Mouse (Mus musculus): ENCODE measurements around the gene Zfp28. TPM values are rescaled to one million over a fixed set of nuclear protein-coding genes. Genes with fewer than 3 reads are reported as not detected.

Gene Zfp28
- 14.8 and 16.0 TPM in 2 replicates for polyA plus RNA-seq (2016; fragmentation: Nextera tagmentation; extraction: Ambion mirVana)

DNA sequence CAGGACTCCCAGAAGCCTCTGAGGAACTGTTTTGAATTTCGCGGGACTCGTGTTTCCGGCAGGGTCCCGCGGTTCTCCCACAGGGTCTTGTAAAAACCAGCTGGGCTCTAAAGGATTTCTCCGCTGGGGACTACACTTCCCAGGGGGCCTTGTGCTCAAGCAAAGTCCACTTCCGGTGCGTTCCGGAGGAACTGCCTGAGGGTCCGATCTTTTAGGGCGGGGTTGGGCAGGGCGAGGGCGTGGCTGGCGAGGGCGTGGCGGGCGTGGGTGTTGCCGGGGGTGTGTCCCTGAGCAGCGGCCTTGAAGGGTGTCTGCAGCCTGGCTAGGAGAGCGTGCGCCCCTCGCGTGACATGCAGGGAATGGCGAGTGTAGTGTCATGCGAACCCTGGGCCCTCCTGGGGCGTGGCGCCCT is at the start of gene Zfp28:
Zfp28 (plus strand) TSS at position 252 of the 412 bp plus-strand sequence.
- 0% methylated on average over 28 of the region's 28 CpGs for WGBS
- H3K36me3 ChIP-seq, result peaks cover 4% of the 10 kb centered on the region
- H3K9me3 ChIP-seq, result no peaks in the 10 kb centered on the region
- no peaks in the 10 kb centered on the region for H3K27me3 ChIP-seq
- H3K4me3 ChIP-seq, result peak within 1 kb of the TSS; percentile 71
- peak within 1 kb of the TSS; percentile 77 for H3K4me2 ChIP-seq (replicated peaks)
- 0 out of 2 replicates have a peak within 1 kb of the TSS, but pooled peaks have one; percentile 30 for H3K27ac ChIP-seq (replicated peaks)
- peak; percentile 97 for ATAC-seq (ENCODE audit: low FRiP score, low read depth)
- peaks cover 18% of the 10 kb centered on the region for H3K4me1 ChIP-seq
- peak within 1 kb of the TSS; percentile 69 for H3K9ac ChIP-seq (replicated peaks)

DNA sequence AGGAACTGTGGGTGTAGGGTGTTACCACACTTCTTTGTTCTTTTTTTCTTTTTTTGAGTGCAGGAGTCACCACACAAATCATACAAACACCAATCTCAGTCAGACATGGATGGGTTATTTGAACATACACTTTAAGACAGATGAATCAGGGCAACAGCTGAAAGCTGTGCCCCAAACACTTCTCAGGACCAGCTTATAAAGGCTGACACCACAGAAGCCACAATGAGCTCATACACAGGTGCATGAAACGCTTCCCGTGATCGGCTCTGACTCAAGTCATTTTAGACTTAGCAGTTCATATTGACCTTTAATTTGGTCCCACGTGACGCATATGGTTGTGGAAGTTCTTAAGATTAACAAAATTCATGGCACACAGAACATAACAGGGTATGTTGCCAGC is 43.2 kb upstream of the Zfp28 start:
- no peak for ATAC-seq (ENCODE audit: low FRiP score, low read depth)
- H3K4me2 ChIP-seq (replicated peaks), result no peak overlapping the region
- no peak overlapping the region for H3K27ac ChIP-seq (replicated peaks)
- WGBS, result 90% methylated on average over 5 of the region's 5 CpGs
- H3K4me3 ChIP-seq, result no peak overlapping the region
- H3K4me1 ChIP-seq, result no peaks in the 10 kb centered on the region
- H3K36me3 ChIP-seq, result no peaks in the 10 kb centered on the region
- 0 out of 2 replicates have a peak, but pooled peaks cover 4% of the 10 kb centered on the region for H3K27me3 ChIP-seq
- H3K9ac ChIP-seq (replicated peaks), result no peak overlapping the region
- no peaks in the 10 kb centered on the region for H3K9me3 ChIP-seq

DNA sequence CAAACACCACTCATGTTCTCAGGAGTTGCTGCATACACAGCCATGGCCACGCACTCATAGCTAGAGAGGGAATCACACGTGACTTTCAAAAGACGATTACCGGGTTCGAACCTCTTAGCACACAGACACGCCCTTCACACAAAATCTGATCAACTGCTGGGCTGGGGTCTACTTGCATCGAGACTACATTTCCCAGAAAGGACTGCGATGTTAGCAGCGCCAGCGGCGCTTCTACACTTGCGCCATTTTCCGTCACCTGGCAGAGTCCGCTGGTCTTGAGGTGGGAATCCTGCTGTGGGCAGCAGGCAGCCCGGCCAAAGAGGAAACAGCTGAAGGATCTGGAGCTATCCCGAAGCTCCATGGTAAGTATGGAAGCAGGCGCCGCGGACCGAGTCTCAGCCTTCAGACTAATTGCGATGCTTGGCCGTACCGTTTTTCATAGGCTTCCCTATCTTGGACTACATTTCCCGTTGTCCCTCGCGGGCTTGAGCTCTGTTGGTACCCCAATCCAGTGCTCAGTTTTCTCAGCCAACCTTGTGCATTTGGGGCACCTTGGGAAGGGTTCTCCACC is 39.5 kb upstream of the Zfp28 start, which contains the start of gene Gm3854:
Gm3854 (plus strand) TSS at position 259 of the 571 bp plus-strand sequence.
- Histone ChIP-seq H3K27me3 (no peaks in the 10 kb centered on the region), H3K4me3 (peak within 1 kb of the TSS; percentile 66), H3K27ac (replicated peaks) (peak within 1 kb of the TSS; percentile 58), H3K9ac (replicated peaks) (peak within 1 kb of the TSS; percentile 59; the same call in 1 of the 2 replicates), H3K4me1 (no peaks in the 10 kb centered on the region), H3K36me3 (no peaks in the 10 kb centered on the region), H3K9me3 (no peaks in the 10 kb centered on the region), H3K4me2 (replicated peaks) (peak within 1 kb of the TSS; percentile 47)
- peak; percentile 91 for ATAC-seq (ENCODE audit: low FRiP score, low read depth)
- WGBS, result under 1% methylated on average over 26 of the region's 26 CpGs

DNA sequence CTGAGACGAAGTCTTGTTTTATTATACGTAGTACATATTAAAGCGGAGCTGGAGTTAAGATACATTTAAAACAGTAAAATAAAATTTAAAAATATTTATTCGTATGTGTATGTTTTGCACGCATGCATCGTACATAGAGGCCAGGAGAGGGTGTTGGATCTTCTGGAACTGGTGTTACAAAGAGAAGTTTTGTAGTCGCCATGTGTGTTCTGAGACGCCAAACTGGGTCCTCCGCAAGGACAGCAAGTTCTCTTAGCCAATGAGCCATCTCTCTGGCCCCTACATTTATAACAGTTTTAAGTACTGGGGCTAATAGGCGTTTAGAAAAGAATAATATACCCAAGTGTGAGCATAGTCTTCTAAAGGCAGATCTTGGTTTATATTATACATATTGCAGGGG is 39.0 kb upstream of the Zfp28 start:
- 29% methylated on average over 10 of the region's 10 CpGs for WGBS
- Histone ChIP-seq H3K9me3 (no peaks in the 10 kb centered on the region), H3K4me2 (replicated peaks) (peak overlapping the region; percentile 47), H3K27ac (replicated peaks) (no peak overlapping the region), H3K9ac (replicated peaks) (0 out of 2 replicates have a peak overlapping the region, but pooled peaks have one; percentile 59), H3K36me3 (no peaks in the 10 kb centered on the region), H3K4me1 (no peaks in the 10 kb centered on the region), H3K27me3 (no peaks in the 10 kb centered on the region), H3K4me3 (peak overlapping the region; percentile 66)
- ATAC-seq (ENCODE audit: low FRiP score, low read depth), result peak; percentile 53

DNA sequence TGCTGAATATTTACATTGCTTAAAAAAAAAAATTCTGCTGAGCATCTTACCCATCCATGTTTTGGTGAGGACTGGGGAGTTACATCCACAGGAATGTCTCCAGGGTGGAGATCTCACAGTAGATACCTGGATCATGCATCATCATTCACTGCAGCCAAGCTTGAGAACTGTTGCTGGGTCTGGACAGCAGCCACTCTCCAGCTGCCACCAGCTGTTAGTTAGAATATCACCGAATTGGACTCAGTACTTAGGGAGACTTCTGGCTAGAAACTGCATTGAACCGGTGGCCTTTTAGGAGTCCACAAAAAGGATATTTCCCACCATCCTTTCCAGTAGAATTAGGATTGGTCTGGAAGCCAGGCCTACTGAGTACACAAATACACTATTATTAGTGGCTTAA is 25.0 kb upstream of the Zfp28 start:
- H3K4me2 ChIP-seq (replicated peaks), result no peak overlapping the region
- WGBS, result 73% methylated on average over 2 of the region's 2 CpGs
- no peaks in the 10 kb centered on the region for H3K27me3 ChIP-seq
- no peak for ATAC-seq (ENCODE audit: low FRiP score, low read depth)
- H3K27ac ChIP-seq (replicated peaks), result no peak overlapping the region
- peaks cover 17% of the 10 kb centered on the region for H3K36me3 ChIP-seq
- no peak overlapping the region for H3K4me3 ChIP-seq
- H3K9ac ChIP-seq (replicated peaks), result no peak overlapping the region
- no peaks in the 10 kb centered on the region for H3K9me3 ChIP-seq
- peaks cover 4% of the 10 kb centered on the region; the same call in 1 of the 2 replicates for H3K4me1 ChIP-seq

DNA sequence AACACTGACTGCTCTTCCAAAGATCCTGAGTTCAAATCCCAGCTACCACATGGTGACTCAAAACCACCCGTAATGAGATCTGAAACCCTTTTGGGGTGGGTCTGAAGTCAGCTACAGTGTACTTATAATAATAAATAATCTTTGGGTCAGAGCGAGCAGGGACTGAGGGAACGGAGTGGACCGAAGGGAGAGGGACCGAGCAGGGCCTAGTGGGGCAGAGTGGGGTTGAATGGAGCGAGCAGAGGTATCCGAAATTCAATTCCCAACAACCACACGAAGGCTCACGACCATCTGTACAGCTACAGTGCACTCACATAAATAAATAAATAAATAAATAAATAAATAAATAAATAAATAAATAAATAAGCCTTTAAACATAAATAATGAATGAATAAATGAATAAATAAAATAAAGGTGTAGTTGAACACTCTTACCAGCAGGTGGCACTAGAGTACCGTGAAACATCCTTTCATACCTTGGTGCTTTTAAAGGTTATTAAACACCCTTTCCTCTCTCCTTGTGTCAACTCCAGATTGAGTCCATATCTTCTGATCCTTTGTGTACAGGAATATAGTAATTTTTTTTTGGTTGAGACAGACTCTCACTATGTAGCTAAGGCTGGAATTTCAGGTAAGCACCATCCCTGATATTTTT is 24.0 kb upstream of the Zfp28 start:
- Histone ChIP-seq H3K4me3 (no peak overlapping the region), H3K4me2 (replicated peaks) (no peak overlapping the region), H3K9ac (replicated peaks) (no peak overlapping the region), H3K36me3 (peaks cover 8% of the 10 kb centered on the region), H3K4me1 (peaks cover 10% of the 10 kb centered on the region), H3K27ac (replicated peaks) (no peak overlapping the region), H3K27me3 (no peaks in the 10 kb centered on the region), H3K9me3 (no peaks in the 10 kb centered on the region)
- no peak for ATAC-seq (ENCODE audit: low FRiP score, low read depth)
- whole genome bisulfite sequencing, result 55% methylated on average over 10 of the region's 10 CpGs

DNA sequence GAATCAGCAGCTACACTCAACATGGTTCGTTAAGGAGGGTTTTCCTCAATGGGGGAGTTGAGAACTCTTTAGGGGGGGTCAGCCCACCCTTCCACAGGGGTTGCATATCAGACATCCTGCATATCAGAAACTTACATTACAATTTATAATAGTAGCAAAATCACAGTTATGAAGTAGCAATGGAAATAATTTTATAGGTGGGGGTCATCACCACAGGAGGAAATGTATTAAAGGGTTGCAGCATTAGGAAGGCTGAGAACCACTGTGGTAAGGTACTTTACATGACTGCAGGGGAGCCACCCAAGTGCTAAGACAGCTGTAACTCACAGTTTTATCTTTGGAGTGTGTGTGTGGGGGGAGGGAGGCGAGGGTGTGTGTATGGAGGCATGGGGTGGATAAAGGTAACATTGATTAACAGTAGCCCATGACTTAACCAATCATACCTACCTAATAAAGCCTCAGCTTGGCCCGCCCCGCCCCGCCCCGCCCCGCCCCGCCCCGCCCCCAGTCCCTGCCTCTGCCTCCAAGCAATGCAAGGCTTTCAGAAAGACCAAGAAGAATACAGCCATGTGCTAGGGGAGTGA is 22.5 kb upstream of the Zfp28 start:
- 9% methylated on average over 9 of the region's 9 CpGs for WGBS
- no peaks in the 10 kb centered on the region for H3K9me3 ChIP-seq
- H3K27me3 ChIP-seq, result no peaks in the 10 kb centered on the region
- H3K4me2 ChIP-seq (replicated peaks), result no peak overlapping the region
- no peak overlapping the region for H3K9ac ChIP-seq (replicated peaks)
- H3K27ac ChIP-seq (replicated peaks), result no peak overlapping the region
- H3K36me3 ChIP-seq, result no peaks in the 10 kb centered on the region
- peaks cover 13% of the 10 kb centered on the region for H3K4me1 ChIP-seq
- H3K4me3 ChIP-seq, result no peak overlapping the region
- no peak for ATAC-seq (ENCODE audit: low FRiP score, low read depth)

DNA sequence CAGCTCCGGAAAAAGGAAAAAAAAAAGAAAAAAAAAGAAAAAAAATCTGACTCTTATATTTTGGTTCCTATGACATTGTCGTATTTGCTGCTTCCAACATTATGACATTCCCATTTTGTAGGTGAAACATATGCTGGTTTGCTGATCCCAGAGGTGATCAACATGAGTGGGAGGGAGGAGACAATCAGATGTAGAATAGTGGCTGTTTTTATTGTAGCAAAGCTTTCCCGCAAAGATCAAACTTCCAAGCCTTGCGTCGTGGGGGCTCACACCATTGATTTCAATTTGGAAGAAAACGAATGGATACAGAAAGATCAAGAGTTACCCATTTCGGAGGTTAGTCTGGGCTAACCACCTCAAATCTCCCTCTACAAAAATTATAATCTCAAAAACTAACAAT is 21.3 kb upstream of the Zfp28 start:
- WGBS, result 21% methylated on average over 7 of the region's 7 CpGs
- Histone ChIP-seq H3K4me2 (replicated peaks) (peak overlapping the region; percentile 71), H3K36me3 (no peaks in the 10 kb centered on the region), H3K27me3 (no peaks in the 10 kb centered on the region), H3K4me3 (peak overlapping the region; percentile 52), H3K4me1 (peaks cover 13% of the 10 kb centered on the region), H3K9ac (replicated peaks) (peak overlapping the region; percentile 55), H3K9me3 (no peaks in the 10 kb centered on the region), H3K27ac (replicated peaks) (peak overlapping the region; percentile 94)
- ATAC-seq (ENCODE audit: low FRiP score, low read depth), result no peak

DNA sequence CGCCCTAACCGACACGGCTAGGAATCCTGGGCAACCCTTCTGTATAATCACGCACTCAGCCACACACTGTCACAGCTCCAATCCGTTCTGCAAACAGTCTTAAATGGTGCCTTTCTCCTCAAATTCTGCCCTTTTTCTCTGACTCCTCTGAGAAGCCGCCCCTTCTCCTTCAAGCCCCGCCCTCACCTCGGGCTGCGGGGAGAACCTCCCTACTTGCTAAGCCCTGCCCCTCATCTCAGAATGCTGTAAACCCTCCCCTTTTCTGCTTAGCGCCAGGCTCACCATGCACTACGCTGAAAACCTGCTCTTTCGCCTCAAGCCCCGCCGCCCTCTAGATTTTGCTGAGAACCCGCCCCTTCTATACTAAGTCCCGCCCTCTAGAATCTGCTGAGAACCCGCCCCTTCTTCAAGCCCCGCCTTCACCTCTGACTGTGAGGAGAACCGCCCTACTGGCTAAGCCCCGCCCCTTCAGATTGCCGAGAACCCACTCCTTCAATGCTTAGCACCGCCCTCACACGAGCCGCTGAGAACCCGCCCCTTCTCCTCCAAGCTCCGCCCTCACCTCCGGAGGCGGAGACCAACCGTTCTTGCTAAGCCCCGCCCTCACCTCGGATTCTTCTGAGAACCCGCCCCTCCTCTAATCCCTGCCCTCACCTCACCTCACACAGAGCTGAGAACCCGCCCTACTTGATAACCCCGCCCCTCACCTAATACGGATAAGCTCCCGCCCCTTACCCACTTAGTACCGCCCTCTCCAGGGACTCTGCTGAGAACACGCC is 20.6 kb upstream of the Zfp28 start:
- Histone ChIP-seq H3K27me3 (no peaks in the 10 kb centered on the region), H3K36me3 (no peaks in the 10 kb centered on the region), H3K4me2 (replicated peaks) (peak overlapping the region; percentile 71), H3K27ac (replicated peaks) (peak overlapping the region; percentile 94), H3K4me3 (peak overlapping the region; percentile 52), H3K9me3 (no peaks in the 10 kb centered on the region), H3K4me1 (peaks cover 13% of the 10 kb centered on the region), H3K9ac (replicated peaks) (peak overlapping the region; percentile 55)
- 1% methylated on average over 38 of the region's 38 CpGs for WGBS
- ATAC-seq (ENCODE audit: low FRiP score, low read depth), result peak; percentile 92

DNA sequence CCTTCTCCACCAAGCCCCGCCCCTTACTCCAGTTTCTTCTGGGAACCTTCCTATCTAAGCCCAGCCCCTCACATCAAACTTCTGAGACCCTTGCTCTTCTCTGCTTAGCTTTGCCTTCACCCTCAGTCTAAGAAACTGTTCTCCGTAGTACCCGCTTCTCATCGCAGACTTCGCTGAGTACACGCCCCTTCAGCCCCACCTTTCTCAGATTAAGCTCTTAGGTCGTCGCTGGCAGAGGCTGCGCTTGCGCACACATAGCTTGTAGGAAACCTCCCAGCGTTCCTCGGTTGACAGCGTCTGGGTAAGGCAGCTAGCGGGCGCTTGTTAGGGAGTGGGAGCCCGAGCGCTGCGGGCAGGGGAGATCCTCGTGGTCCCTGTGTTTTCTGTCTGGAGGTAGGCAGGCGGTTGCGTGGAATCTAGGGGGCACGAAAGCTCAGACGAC is 20.0 kb upstream of the Zfp28 start, which contains the start of gene Zfp78:
Zfp78 (plus strand) TSS at position 234 of the 442 bp plus-strand sequence.
- no peaks in the 10 kb centered on the region for H3K27me3 ChIP-seq
- H3K27ac ChIP-seq (replicated peaks), result peak within 1 kb of the TSS; percentile 94
- H3K36me3 ChIP-seq, result no peaks in the 10 kb centered on the region
- ATAC-seq (ENCODE audit: low FRiP score, low read depth), result peak; percentile 80
- H3K4me2 ChIP-seq (replicated peaks), result peak within 1 kb of the TSS; percentile 71
- WGBS, result under 1% methylated on average over 23 of the region's 23 CpGs
- H3K9ac ChIP-seq (replicated peaks), result peak within 1 kb of the TSS; percentile 68
- peak within 1 kb of the TSS; percentile 52 for H3K4me3 ChIP-seq
- peaks cover 13% of the 10 kb centered on the region for H3K4me1 ChIP-seq
- H3K9me3 ChIP-seq, result no peaks in the 10 kb centered on the region

DNA sequence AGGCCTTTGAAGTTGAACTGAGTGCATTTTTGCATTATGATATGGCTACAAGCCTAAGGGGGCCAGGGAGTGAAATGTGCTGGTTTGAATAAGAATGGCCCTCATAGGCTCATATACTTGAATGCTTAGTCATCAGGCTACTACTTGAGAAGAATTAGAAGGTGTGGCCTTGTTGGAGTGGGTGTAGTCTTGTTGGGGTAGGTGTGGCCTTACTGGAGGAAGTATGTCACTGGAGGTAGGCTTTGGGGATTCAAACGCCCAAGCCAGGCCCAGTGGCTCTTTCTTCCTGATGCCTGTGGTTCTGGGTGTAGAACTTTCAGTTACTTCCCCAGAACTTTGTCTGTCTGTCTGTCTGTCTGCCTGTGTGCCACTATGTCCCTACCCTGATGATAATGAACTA is 18.3 kb upstream of the Zfp28 start:
- H3K36me3 ChIP-seq, result no peaks in the 10 kb centered on the region
- ATAC-seq (ENCODE audit: low FRiP score, low read depth), result no peak
- no peaks in the 10 kb centered on the region for H3K27me3 ChIP-seq
- no peak overlapping the region for H3K4me2 ChIP-seq (replicated peaks)
- no peak overlapping the region for H3K9ac ChIP-seq (replicated peaks)
- no peak overlapping the region for H3K27ac ChIP-seq (replicated peaks)
- no peaks in the 10 kb centered on the region for H3K9me3 ChIP-seq
- H3K4me3 ChIP-seq, result no peak overlapping the region
- 78% methylated on average over 1 of the region's 1 CpGs for WGBS
- H3K4me1 ChIP-seq, result peaks cover 13% of the 10 kb centered on the region

All from midbrain, embryonic 12.5 days (tissue).